Mouse (Mus musculus) left cerebral cortex, adult 8-10 months (tissue): ENCODE results near the gene Ttc38. TPM values are rescaled to one million over a fixed set of nuclear protein-coding genes. Genes with fewer than 3 reads are reported as not detected.

Experiments
- DNase-seq, 2 experiments: peaks; one replicate each; pipeline ENCODE4 v3.0.0; 2022; ENCODE audit warnings: low spot score in 2 of 2
- total RNA-seq, 4 experiments: library from RNA; stranded (reverse); gene quantifications; 2 replicates each; pipeline ENCODE4 v1.2.4; 2022

The Ttc38 gene
- total RNA-seq, result 10 to 100 TPM in 2 of 4 experiments, 1 to 10 TPM in 2; 5.8 to 13.3 (median 9.6) TPM

DNA sequence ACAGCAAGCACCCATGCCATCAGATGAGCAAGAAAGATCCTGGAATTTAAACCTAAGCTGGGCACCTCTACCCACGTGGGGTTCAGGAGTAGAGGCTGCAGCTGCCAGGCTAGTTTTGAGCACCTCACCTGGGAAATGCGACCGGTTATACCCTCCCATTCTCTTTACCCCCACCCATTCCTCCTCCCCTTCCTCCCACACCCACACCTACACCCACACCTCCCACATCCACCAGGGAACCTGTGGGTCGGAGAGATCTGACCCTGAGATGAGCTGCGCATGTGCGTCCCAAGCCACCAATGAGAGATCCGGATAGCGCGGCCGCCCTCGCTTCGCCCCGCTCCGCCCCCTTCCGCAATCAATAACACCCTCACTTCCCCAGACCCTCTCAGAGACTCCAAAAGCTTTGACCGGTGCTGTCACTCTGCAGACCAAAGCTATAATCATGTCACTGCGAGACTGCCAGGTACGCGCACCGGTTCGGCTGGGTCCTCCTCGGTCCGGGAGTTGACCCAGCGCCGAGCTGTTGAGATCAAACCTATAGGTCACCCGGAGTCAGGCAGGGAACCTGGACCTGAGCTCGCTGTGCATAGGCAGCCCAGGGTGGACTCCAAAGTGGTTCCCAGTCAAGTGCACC, at the start of gene Ttc38:
Gene Ttc38, plus strand, starts transcription at position 353 of the 637 bp plus-strand sequence.
- DNase-seq, result peak; percentile 70 to 80

DNA sequence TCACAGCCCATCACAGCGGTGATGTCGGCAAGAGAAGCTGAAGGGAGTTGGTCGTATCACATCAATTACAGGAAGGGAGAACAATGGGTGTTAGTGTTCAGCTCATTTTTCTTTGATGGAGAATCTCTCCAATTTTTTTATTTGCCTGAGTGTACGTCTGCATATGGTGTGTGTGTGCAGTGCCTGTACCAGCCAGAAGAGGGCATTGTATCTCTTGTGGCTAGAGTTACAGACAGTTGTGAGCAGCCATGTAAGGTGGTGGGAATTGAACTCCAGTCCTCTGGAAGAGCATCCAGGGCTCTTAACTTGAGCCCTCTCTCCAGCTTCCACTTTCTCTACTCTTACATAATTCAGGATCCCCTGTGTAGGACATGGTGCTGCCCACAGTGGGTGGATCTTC, 49.0 kb upstream of the Ttc38 start:
- DNase-seq, result no peak

DNA sequence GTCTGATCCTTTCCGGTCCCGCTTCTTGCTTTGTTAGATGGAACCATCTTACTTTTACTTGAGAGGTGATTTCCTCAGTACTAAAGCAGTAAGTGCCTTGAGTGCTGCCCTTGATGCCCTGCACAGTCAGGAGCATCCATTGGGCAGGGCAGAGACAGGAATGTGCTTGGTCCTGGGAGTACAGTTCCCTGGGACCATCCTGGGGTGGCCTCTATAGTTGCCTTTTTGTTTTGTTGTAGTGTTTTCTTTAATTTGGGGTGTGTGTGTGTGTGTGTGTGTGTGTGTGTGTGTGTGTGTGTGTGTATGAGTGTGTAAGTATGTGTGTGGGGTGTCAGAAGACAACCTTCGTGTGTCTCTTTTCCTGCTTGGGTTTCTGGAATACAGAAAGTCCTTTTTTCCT, 47.8 kb upstream of the Ttc38 start:
- DNase-seq, result no peak

DNA sequence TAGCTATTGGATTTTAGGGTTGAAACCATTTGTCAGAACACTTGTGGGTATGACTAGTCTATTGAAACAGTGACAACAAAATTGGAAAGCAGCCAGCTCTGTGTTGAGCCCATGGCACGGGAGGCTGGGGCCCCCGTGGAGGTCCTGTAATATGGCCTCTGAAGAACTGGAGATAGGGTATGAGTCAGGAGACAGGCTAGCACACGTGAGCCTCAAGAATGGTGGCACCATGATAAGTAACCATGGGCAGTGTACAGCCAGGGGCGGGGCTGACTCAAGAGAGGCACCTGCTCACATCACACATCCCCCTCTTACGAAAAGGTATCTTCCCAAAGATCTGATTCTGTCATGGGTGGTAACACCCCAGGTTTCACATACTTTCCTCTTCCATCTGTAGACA, 45.4 kb upstream of the Ttc38 start:
- DNase-seq, result no peak

- no peak for DNase-seq
Observed at GRCm38 (mm10) chr15:85787482-85787881, 44.6 kb upstream of the Ttc38 start.

GRCm38 (mm10) chr15:85788051-85788450, 44.1 kb upstream of the Ttc38 start:
- no peak for DNase-seq

GRCm38 (mm10) chr15:85788633-85789032, 43.5 kb upstream of the Ttc38 start:
- DNase-seq, result no peak

DNA sequence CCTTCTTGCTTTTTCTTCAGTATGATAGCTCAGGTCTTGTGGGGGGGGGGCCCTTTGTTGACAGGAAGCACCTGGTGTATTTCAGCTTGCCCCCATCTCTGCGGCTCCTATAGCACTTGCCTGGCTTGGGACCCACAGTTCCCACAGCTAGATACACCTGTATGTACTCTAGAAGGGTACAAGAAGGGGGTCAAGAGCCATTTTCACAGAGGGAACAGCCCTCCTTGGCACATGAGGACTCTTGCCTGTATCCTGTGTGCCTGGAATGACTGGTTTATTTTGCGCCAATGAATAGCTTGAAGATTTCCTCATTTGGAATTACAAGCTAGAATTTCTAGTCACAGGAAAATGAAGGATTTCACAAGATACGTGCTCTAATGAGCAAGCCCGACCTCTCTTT, 40.7 kb upstream of the Ttc38 start:
- no peak for DNase-seq

DNA sequence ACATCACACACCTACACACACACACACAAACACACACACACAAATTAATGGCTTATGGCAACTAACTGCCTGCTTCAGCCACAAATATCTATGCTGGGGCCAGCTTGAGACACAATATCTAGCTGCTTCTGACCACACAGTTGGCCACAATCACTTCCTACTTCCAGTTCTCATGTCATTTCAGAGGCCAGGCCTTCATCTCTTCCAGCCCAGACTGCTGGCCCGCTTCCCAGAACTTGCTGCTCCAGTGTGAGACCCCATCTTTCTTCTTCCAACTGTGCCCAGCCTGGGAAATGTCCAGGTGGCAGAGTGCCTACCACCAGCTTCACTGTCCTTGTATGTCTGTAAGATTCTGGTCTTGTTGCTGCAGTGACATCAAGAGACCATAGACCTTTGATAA, 39.3 kb upstream of the Ttc38 start:
- DNase-seq, result no peak

DNA sequence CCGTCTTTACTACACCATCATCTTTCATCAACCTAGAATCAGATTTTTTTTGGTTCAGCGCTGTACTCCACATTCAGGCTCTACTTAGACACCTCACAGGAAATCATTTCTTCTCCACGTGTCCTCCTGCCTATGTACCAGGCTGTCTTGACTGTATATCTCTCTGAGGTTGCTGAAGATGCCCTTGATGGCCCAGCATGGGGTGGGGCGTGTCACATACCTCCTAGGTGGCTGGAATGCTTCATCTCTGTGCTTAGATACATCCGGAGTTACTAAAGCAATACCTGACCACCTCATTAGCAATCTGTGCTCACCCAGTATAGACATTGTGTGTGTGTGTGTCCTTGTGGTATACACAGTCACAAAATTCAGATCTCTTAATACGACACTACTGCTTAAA, 36.6 kb upstream of the Ttc38 start:
- DNase-seq, result no peak

- no peak for DNase-seq
Observed at GRCm38 (mm10) chr15:85798676-85799075, 33.4 kb upstream of the Ttc38 start.

DNA sequence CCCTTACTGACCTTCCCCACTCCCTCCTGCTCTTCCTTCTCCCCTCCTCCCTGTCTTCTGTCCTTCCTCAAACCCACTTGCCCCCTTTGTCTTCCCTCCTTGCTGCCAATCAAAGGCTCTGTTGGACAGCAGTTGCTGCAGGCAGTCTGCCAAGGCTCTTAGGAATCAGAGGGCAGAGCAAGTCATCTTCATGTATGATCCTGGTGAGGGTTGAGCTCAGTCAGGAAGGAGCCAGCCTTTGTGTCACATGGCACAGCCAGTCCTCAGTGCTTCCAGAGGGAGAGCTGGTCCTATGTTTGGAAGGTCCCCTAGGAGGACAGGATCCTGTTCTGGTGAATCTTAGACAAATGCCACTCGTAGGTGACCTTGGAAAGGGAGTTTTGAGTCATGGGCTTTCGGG, 29.2 kb upstream of the Ttc38 start:
- DNase-seq, result no peak

GRCm38 (mm10) chr15:85806886-85807285, 25.2 kb upstream of the Ttc38 start:
- DNase-seq, result no peak

GRCm38 (mm10) chr15:85807404-85807803, 24.7 kb upstream of the Ttc38 start:
- no peak for DNase-seq

- DNase-seq, result no peak
Observed at GRCm38 (mm10) chr15:85808031-85808430, 24.1 kb upstream of the Ttc38 start.

DNA sequence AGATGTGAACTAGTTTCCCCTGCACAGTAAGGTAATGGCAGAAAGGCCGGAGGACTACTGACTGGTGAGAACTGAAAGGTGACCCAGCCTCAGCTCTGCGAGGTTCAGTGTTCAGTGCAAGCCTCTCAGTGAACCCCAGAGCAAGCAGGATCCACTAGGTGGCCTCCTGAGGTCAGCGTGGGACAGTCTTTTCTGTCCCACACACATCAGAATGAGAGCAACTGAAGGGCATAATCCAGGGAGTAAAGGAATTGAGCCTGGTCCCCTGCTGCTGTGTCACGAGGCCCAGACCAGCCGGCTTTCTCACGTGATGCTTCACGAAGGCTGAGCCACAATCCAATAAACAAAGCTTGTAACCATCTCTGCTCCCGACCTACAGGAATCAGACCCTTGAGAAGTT, 23.7 kb upstream of the Ttc38 start:
- no peak for DNase-seq

DNA sequence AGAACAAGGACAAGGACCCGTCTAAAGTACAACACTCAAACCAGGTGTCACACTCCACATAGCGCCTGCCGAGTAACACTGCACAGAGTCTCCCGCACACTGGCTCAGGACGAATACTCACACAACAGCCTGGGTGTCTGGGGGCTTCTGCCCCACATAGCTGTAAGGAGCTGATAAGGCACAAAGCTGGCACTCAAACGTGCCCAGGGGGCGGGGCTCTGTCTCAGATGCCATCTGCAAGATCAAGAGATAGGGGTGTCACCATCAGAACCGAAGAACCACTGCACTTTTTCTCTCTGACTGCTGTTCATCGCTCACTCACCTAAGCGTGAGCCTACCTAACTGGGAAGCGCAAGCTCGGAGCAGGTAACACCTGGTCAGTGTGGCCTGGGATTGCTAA, 23.0 kb upstream of the Ttc38 start:
- DNase-seq, result no peak

GRCm38 (mm10) chr15:85810462-85810805, 21.7 kb upstream of the Ttc38 start:
- DNase-seq, result no peak

GRCm38 (mm10) chr15:85810806-85811521, 21.1 kb upstream of the Ttc38 start:
- peak; percentile 63 to 81 for DNase-seq

- DNase-seq, result peak; percentile 97 to 99
Observed at GRCm38 (mm10) chr15:85811535-85812277, 20.4 kb upstream of the Ttc38 start, which contains the start of gene Cdpf1. TSS of gene Cdpf1 (minus strand) at chr15:85811697.

- DNase-seq, result no peak
Observed at GRCm38 (mm10) chr15:85813428-85813827, 18.7 kb upstream of the Ttc38 start.

DNA sequence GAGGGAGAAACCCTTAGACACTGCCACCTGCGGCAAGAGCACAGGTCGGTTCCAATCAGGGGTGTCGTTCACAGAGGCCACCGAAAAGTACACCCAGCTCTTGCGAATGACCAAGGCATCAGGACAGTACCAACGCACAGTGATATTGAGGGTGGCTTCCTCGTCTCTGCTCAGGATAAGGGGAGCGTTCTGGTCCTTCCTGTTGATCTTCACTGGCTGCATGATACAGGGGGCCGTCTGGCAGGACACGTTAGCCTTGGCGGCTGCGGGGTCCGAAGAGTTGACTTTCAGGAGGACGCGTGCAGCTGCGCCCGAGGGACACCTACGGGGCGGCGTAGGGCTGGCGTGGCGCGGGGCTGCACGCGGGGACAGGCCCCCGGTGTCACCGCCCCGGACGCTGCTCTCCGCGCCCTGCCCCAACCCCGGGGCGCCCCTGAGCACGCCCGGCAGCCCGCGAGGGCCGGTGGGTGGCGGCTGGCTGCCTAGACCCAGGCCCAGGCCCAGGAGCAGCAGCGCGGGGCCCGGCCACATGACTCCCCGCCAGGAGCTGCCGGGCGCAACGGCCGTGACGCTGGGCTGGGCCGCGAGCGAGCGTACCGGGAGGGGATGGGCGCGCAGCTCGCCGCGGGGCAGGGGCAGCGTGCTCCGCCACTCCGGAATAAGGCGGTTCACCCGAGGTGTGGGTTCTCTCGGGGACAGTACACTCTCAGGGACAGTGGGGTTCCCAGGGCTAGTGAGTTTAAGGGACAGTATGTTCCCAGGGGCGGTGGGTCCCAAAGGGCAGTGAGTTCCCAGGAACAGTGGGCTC, 10.7 kb upstream of the Ttc38 start, which contains the start of gene Pkdrej:
Gene Pkdrej, minus strand, starts transcription at position 532 of the 808 bp plus-strand sequence.
- peak in 1 of 2 experiments; percentile 27 for DNase-seq
